Mouse (Mus musculus) cerebellum, adult 18-20 months (tissue): ENCODE data around the gene Tmem217.

Source experiments
- DNase-seq, 2 experiments: peaks; one replicate each; pipeline ENCODE4 v3.0.0; 2021

Gene Tmem217

GRCm38 (mm10) chr17:29485336-29486233, 66.6 kb downstream of the Tmem217 start:
- DNase-seq = no peak

GRCm38 (mm10) chr17:29484431-29484830, 67.8 kb downstream of the Tmem217 start:
- no peak for DNase-seq

GRCm38 (mm10) chr17:29483282-29483681, 68.9 kb downstream of the Tmem217 start:
- no peak for DNase-seq

GRCm38 (mm10) chr17:29482632-29483031, 69.6 kb downstream of the Tmem217 start:
- DNase-seq = no peak

GRCm38 (mm10) chr17:29480256-29480655, 71.9 kb downstream of the Tmem217 start:
- DNase-seq = no peak

GRCm38 (mm10) chr17:29478271-29478670, 73.9 kb downstream of the Tmem217 start:
- no peak for DNase-seq

- DNase-seq = no peak
Measured at GRCm38 (mm10) chr17:29477357-29477756, 74.8 kb downstream of the Tmem217 start.

- no peak for DNase-seq
Measured at GRCm38 (mm10) chr17:29476461-29476860, 75.7 kb downstream of the Tmem217 start.
